In the genomic region with DNA sequence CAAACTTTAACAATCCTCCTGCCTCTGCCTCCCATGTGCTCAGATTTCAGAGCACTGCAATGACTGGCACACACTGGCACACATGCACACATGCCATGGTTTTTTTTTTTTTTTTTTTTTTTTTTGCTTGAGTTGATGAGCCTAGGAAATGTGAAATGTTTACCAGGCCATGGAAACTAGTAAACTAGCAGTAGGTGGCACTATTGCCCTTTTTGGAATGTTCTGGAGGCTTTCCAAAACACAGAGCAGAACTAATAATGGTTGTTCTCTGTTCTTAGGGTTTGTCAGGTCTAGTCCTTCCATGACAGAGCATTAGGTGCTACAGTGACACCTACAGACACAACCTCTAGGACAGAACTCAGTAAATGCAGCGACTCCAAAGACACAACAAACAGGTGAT, we compare ENCODE assay signal across 8 mouse cellular contexts. TPM values are rescaled to one million over a fixed set of nuclear protein-coding genes. Genes with fewer than 3 reads are reported as not detected.
DNase-seq lines count a peak whose midpoint lies in the region; ATAC-seq and TF ChIP-seq lines count a peak whose summit lies in the region.

No protein-coding gene starts in this region.

- H3K4me1 ChIP-seq in hindbrain, postnatal 0 days (ENCODE audit: insufficient read depth, low read length), result no peaks in the 10 kb centered on the region
- H3K4me1 ChIP-seq in hindbrain, embryonic 10.5 days (replicated peaks), result no peaks in the 10 kb centered on the region
- H3K4me1 ChIP-seq in G1E (ENCODE audit: insufficient read depth, low read depth, low read length), result no peaks in the 10 kb centered on the region
- H3K4me1 ChIP-seq in neural tube, embryonic 15.5 days, result no peaks in the 10 kb centered on the region
- no peaks in the 10 kb centered on the region for H3K4me1 ChIP-seq in midbrain, embryonic 13.5 days (replicated peaks)

- peak; percentile 80 for DNase-seq in hindbrain, postnatal 0 days (ENCODE audit: low spot score)
- DNase-seq in hindbrain, embryonic 10.5 days (ENCODE audit: low spot score), result no peak
- DNase-seq in 416B (ENCODE audit: low read depth), result peak; percentile 28
- no peak for DNase-seq in G1E (ENCODE audit: low spot score)
- peak; percentile 59 to 67 for DNase-seq in cerebellum, postnatal 14 days
- no peak for DNase-seq in ovary, postnatal 36 days (ENCODE audit: low spot score)

- no peak for ATAC-seq in hindbrain, postnatal 0 days
- peak; percentile 22; the same call in 1 of the 2 replicates for ATAC-seq in G1E (ENCODE audit: extremely low read depth, insufficient number of reproducible peaks, low FRiP score, poor library complexity, severe bottlenecking)
- ATAC-seq in neural tube, embryonic 15.5 days (ENCODE audit: low FRiP score), result peak; percentile 38; the same call in 1 of the 2 replicates
- ATAC-seq in midbrain, embryonic 13.5 days, result no peak

- peak; percentile 63 for TF ChIP-seq CTCF in hindbrain, postnatal 0 days (IDR thresholded peaks at IDR 0.05; ENCODE audit: low read depth)
- no peak for TF ChIP-seq CTCF in G1E (IDR thresholded peaks at IDR 0.05; ENCODE audit: low read depth, low read length)

- H3K36me3 ChIP-seq in hindbrain, postnatal 0 days (ENCODE audit: insufficient read depth, low read length), result peaks cover 44% of the 10 kb centered on the region
- H3K36me3 ChIP-seq in hindbrain, embryonic 10.5 days, result peaks cover 82% of the 10 kb centered on the region
- peaks cover 89% of the 10 kb centered on the region for H3K36me3 ChIP-seq in G1E (replicated peaks)
- peaks cover 47% of the 10 kb centered on the region for H3K36me3 ChIP-seq in neural tube, embryonic 15.5 days
- H3K36me3 ChIP-seq in midbrain, embryonic 13.5 days, result peaks cover 45% of the 10 kb centered on the region

- 83% methylated on average over 1 of the region's 1 CpGs for WGBS in hindbrain, postnatal 0 days
- WGBS in hindbrain, embryonic 10.5 days, result 84% methylated on average over 1 of the region's 1 CpGs
- WGBS in neural tube, embryonic 15.5 days, result 85% methylated on average over 1 of the region's 1 CpGs
- WGBS in midbrain, embryonic 13.5 days, result 96% methylated on average over 1 of the region's 1 CpGs

- H3K27me3 ChIP-seq in hindbrain, postnatal 0 days (ENCODE audit: insufficient read depth, low read length), result no peaks in the 10 kb centered on the region
- H3K27me3 ChIP-seq in hindbrain, embryonic 10.5 days (ENCODE audit: insufficient read depth, poor library complexity, severe bottlenecking), result no peaks in the 10 kb centered on the region
- no peaks in the 10 kb centered on the region for H3K27me3 ChIP-seq in G1E (ENCODE audit: insufficient read depth, low read length)
- no peaks in the 10 kb centered on the region for H3K27me3 ChIP-seq in neural tube, embryonic 15.5 days (replicated peaks)
- H3K27me3 ChIP-seq in midbrain, embryonic 13.5 days, result no peaks in the 10 kb centered on the region

- H3K27ac ChIP-seq in hindbrain, postnatal 0 days, result no peak overlapping the region
- no peak overlapping the region for H3K27ac ChIP-seq in hindbrain, embryonic 10.5 days
- H3K27ac ChIP-seq in neural tube, embryonic 15.5 days (replicated peaks), result no peak overlapping the region
- H3K27ac ChIP-seq in midbrain, embryonic 13.5 days, result no peak overlapping the region

- no peaks in the 10 kb centered on the region for H3K9me3 ChIP-seq in hindbrain, postnatal 0 days (ENCODE audit: low read length)
- no peaks in the 10 kb centered on the region for H3K9me3 ChIP-seq in hindbrain, embryonic 10.5 days
- no peaks in the 10 kb centered on the region for H3K9me3 ChIP-seq in G1E (replicated peaks)
- no peaks in the 10 kb centered on the region for H3K9me3 ChIP-seq in neural tube, embryonic 15.5 days (replicated peaks)
- H3K9me3 ChIP-seq in midbrain, embryonic 13.5 days, result no peaks in the 10 kb centered on the region

- H3K4me2 ChIP-seq in hindbrain, postnatal 0 days (ENCODE audit: low read depth, low read length), result no peak overlapping the region
- no peak overlapping the region for H3K4me2 ChIP-seq in neural tube, embryonic 15.5 days
- no peak overlapping the region for H3K4me2 ChIP-seq in midbrain, embryonic 13.5 days (replicated peaks)

- H3K9ac ChIP-seq in hindbrain, postnatal 0 days (replicated peaks; ENCODE audit: low read length), result no peak overlapping the region
- no peak overlapping the region for H3K9ac ChIP-seq in neural tube, embryonic 15.5 days (replicated peaks)
- no peak overlapping the region for H3K9ac ChIP-seq in midbrain, embryonic 13.5 days (replicated peaks)

- H3K4me3 ChIP-seq in hindbrain, postnatal 0 days (ENCODE audit: low read length), result no peak overlapping the region
- no peak overlapping the region for H3K4me3 ChIP-seq in hindbrain, embryonic 10.5 days
- H3K4me3 ChIP-seq in G1E (ENCODE audit: low read depth, low read length), result no peak overlapping the region
- no peak overlapping the region for H3K4me3 ChIP-seq in neural tube, embryonic 15.5 days (replicated peaks)
- H3K4me3 ChIP-seq in midbrain, embryonic 13.5 days (replicated peaks), result no peak overlapping the region

RNA-seq across cellular contexts. Expression of a gene that starts 33.9 kb away (rescaled TPM):
- total RNA-seq in hindbrain, postnatal 0 days (2014; rRNA removed), result 24.3 and 30.5 TPM in 2 replicates
- 34.9 and 37.2 TPM in 2 replicates for polyA plus RNA-seq in hindbrain, postnatal 0 days (2015; fragmentation: Nextera tagmentation; extraction: Ambion mirVana)
- polyA plus RNA-seq in hindbrain, embryonic 10.5 days (2016; fragmentation: Nextera tagmentation; extraction: Ambion mirVana), result 31.5 and 38.7 TPM in 2 replicates
- total RNA-seq in G1E (2014; fragmentation: Nextera tagmentation), result 91.1 and 93.3 TPM in 2 replicates
- total RNA-seq in G1E (2017), result 65.2 and 71.5 TPM in 2 replicates
- 4.7 TPM in 2 replicates for polyA plus RNA-seq in G1E (2012)
- polyA plus RNA-seq in neural tube, embryonic 15.5 days (2015; fragmentation: Nextera tagmentation; extraction: Ambion mirVana), result 36.9 and 38.6 TPM in 2 replicates
- polyA plus RNA-seq in midbrain, embryonic 13.5 days (2015; fragmentation: Nextera tagmentation; extraction: Ambion mirVana), result 30.8 and 35.3 TPM in 2 replicates

Comparison
In these comparisons a context has a peak if more than half of its experiments do, and no peak if none do; other contexts are left out.
1. DNase-seq: peak in hindbrain, postnatal 0 days (single experiment), 416B (single experiment) and cerebellum, postnatal 14 days (2 of 2); none in hindbrain, embryonic 10.5 days (single experiment), G1E (single experiment) and ovary, postnatal 36 days (single experiment).
2. ATAC-seq: peak in G1E (single experiment) and neural tube, embryonic 15.5 days (single experiment); none in hindbrain, postnatal 0 days (single experiment) and midbrain, embryonic 13.5 days (single experiment).